Mouse (Mus musculus) layer of hippocampus, adult 9-11 months (tissue): ENCODE measurements at regions not wholly inside any gene's neighbourhood (a gene's known extent, or its start where the extent isn't known, plus 50 kb on each side); places are given as distances from the start of the nearest gene placed in this dataset.

ENCODE experiments used
- DNase-seq: peaks from one replicate; pipeline ENCODE4 v3.0.0; 2022

GRCm38 (mm10) chr12:107769801-107770515, 233.4 kb downstream of the Bcl11b start:
- no peak for DNase-seq

GRCm38 (mm10) chr12:107770516-107770836, 232.9 kb downstream of the Bcl11b start:
- no peak for DNase-seq

GRCm38 (mm10) chr12:107771325-107771724, 232.1 kb downstream of the Bcl11b start:
- DNase-seq = no peak

- DNase-seq = no peak
Observed at GRCm38 (mm10) chr12:107771809-107772208, 231.6 kb downstream of the Bcl11b start.

- peak; percentile 31 for DNase-seq
Observed at GRCm38 (mm10) chr12:107778046-107778445, 225.4 kb downstream of the Bcl11b start.

GRCm38 (mm10) chr12:107779306-107780057, 223.9 kb downstream of the Bcl11b start:
- DNase-seq = no peak

- no peak for DNase-seq
Observed at GRCm38 (mm10) chr12:107782147-107782546, 221.3 kb downstream of the Bcl11b start.

GRCm38 (mm10) chr12:107783831-107784230, 219.6 kb downstream of the Bcl11b start:
- DNase-seq = no peak

GRCm38 (mm10) chr12:107789818-107790217, 213.6 kb downstream of the Bcl11b start:
- no peak for DNase-seq

- DNase-seq = peak; percentile 73
Observed at GRCm38 (mm10) chr12:107800296-107800695, 203.1 kb downstream of the Bcl11b start.

GRCm38 (mm10) chr12:107807634-107808033, 195.8 kb downstream of the Bcl11b start:
- DNase-seq = no peak

GRCm38 (mm10) chr12:107808158-107808715, 195.2 kb downstream of the Bcl11b start:
- DNase-seq = no peak

GRCm38 (mm10) chr12:107811231-107811630, 192.2 kb downstream of the Bcl11b start:
- DNase-seq = no peak

GRCm38 (mm10) chr12:107812549-107813335, 190.7 kb downstream of the Bcl11b start:
- no peak for DNase-seq

- no peak for DNase-seq
Observed at GRCm38 (mm10) chr12:107814926-107815325, 188.5 kb downstream of the Bcl11b start.

- DNase-seq = peak; percentile 88
Observed at GRCm38 (mm10) chr12:107823768-107824394, 179.5 kb downstream of the Bcl11b start.

- DNase-seq = peak; percentile 76
Observed at GRCm38 (mm10) chr12:107825921-107826320, 177.5 kb downstream of the Bcl11b start.

- no peak for DNase-seq
Observed at GRCm38 (mm10) chr12:107831400-107832128, 171.8 kb downstream of the Bcl11b start.

GRCm38 (mm10) chr12:107833001-107833400, 170.4 kb downstream of the Bcl11b start:
- no peak for DNase-seq

GRCm38 (mm10) chr12:107834512-107834911, 168.9 kb downstream of the Bcl11b start:
- DNase-seq = no peak

GRCm38 (mm10) chr12:107837741-107838140, 165.7 kb downstream of the Bcl11b start:
- peak; percentile 71 for DNase-seq

- DNase-seq = peak; percentile 42
Observed at GRCm38 (mm10) chr12:107844631-107845030, 158.8 kb downstream of the Bcl11b start.
